Mouse (Mus musculus): Measurements from ENCODE around the gene Upk2. TPM values are rescaled to one million over a fixed set of nuclear protein-coding genes. Genes with fewer than 3 reads are reported as not detected.
"Not testable (repeated sequence)": the region's sequence is repeated elsewhere in the genome, so short reads cannot be mapped to it uniquely, and the experiment has no call there.

Upk2 gene
- polyA plus RNA-seq, 1 experiment from 2014 or later: 0.61 TPM

GRCm38 (mm10) chr9:44440961-44441360, 13.8 kb downstream of the Upk2 start, which contains the start of gene Foxr1:
Gene Foxr1 (minus strand): TSS chr9:44441136.
- Histone ChIP-seq H3K9me3 (ENCODE audit: control insufficient read depth, low read length) (no peaks in the 10 kb centered on the region), H3K9ac (ENCODE audit: low read depth, low read length) (no peak within 1 kb of the TSS), H3K4me1 (ENCODE audit: control insufficient read depth, insufficient read depth, low read length) (no peaks in the 10 kb centered on the region), H3K27me3 (replicated peaks; ENCODE audit: control insufficient read depth, insufficient read depth, low read length) (no peaks in the 10 kb centered on the region), H3K27ac (ENCODE audit: low read length) (no peak within 1 kb of the TSS), H3K36me3 (ENCODE audit: control insufficient read depth, insufficient read depth, low read length) (no peaks in the 10 kb centered on the region), H3K4me2 (ENCODE audit: low read depth, low read length) (no peak within 1 kb of the TSS), H3K4me3 (ENCODE audit: low read length) (no peak within 1 kb of the TSS)
- WGBS: 74% methylated on average over 19 of the region's 19 CpGs
- ATAC-seq: no peak

- Histone ChIP-seq H3K9ac (ENCODE audit: low read depth, low read length) (no peak overlapping the region), H3K4me2 (ENCODE audit: low read depth, low read length) (no peak overlapping the region), H3K27ac (ENCODE audit: low read length) (no peak overlapping the region), H3K36me3 (ENCODE audit: control insufficient read depth, insufficient read depth, low read length) (no peaks in the 10 kb centered on the region), H3K4me3 (ENCODE audit: low read length) (no peak overlapping the region), H3K4me1 (ENCODE audit: control insufficient read depth, insufficient read depth, low read length) (no peaks in the 10 kb centered on the region), H3K27me3 (replicated peaks; ENCODE audit: control insufficient read depth, insufficient read depth, low read length) (no peaks in the 10 kb centered on the region), H3K9me3 (ENCODE audit: control insufficient read depth, low read length) (no peaks in the 10 kb centered on the region)
- 74% methylated on average over 6 of the region's 6 CpGs for WGBS
- ATAC-seq: no peak
These were observed 19.0 kb downstream of the Upk2 start for GRCm38 (mm10) chr9:44435747-44436146.

DNA sequence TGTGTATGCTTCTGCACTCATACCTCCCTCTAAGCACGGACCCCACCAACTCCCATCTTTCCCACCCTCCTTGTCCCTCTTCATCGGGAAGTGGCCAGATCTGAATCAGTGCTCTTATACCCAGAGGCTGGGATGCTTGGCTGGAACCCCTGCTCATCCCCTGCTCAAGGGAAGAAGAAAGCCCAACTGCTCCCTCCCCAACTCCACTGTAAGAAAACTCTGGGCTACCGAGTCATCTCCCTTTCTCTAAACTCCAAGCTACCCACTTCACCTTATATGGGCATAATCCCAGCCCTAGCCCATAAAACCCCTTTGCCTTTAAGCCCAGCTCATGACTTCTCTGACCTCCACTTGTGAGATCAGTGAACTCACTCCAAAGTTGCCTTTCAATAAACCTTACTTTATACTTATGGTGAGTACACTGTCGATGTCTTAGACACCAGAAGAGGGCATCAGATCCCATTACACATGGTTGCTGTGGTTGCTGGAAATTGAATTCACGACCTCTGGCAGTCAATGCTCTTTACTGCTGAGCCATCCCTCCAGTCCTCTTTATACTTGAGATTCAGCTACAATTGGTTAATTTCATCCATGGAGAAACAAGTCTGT, 22.1 kb downstream of the Upk2 start:
- Histone ChIP-seq H3K4me1 (ENCODE audit: control insufficient read depth, insufficient read depth, low read length) (no peaks in the 10 kb centered on the region), H3K36me3 (ENCODE audit: control insufficient read depth, insufficient read depth, low read length) (no peaks in the 10 kb centered on the region), H3K4me3 (ENCODE audit: low read length) (no peak overlapping the region), H3K27ac (ENCODE audit: low read length) (no peak overlapping the region), H3K4me2 (ENCODE audit: low read depth, low read length) (no peak overlapping the region), H3K9me3 (ENCODE audit: control insufficient read depth, low read length) (no peaks in the 10 kb centered on the region), H3K9ac (ENCODE audit: low read depth, low read length) (no peak overlapping the region), H3K27me3 (replicated peaks; ENCODE audit: control insufficient read depth, insufficient read depth, low read length) (no peaks in the 10 kb centered on the region)
- WGBS: 39% methylated on average over 5 of the region's 5 CpGs
- no peak for ATAC-seq

- Histone ChIP-seq H3K27ac (ENCODE audit: low read length) (no peak overlapping the region), H3K4me1 (ENCODE audit: control insufficient read depth, insufficient read depth, low read length) (0 out of 2 replicates have a peak, but pooled peaks cover under 1% of the 10 kb centered on the region), H3K36me3 (ENCODE audit: control insufficient read depth, insufficient read depth, low read length) (no peaks in the 10 kb centered on the region), H3K4me3 (ENCODE audit: low read length) (no peak overlapping the region), H3K4me2 (ENCODE audit: low read depth, low read length) (no peak overlapping the region), H3K9ac (ENCODE audit: low read depth, low read length) (no peak overlapping the region), H3K27me3 (replicated peaks; ENCODE audit: control insufficient read depth, insufficient read depth, low read length) (no peaks in the 10 kb centered on the region), H3K9me3 (ENCODE audit: control insufficient read depth, low read length) (no peaks in the 10 kb centered on the region)
- ATAC-seq: no peak
- WGBS: 78% methylated on average over 4 of the region's 4 CpGs
These were observed 31.2 kb downstream of the Upk2 start for GRCm38 (mm10) chr9:44423576-44423975.

DNA sequence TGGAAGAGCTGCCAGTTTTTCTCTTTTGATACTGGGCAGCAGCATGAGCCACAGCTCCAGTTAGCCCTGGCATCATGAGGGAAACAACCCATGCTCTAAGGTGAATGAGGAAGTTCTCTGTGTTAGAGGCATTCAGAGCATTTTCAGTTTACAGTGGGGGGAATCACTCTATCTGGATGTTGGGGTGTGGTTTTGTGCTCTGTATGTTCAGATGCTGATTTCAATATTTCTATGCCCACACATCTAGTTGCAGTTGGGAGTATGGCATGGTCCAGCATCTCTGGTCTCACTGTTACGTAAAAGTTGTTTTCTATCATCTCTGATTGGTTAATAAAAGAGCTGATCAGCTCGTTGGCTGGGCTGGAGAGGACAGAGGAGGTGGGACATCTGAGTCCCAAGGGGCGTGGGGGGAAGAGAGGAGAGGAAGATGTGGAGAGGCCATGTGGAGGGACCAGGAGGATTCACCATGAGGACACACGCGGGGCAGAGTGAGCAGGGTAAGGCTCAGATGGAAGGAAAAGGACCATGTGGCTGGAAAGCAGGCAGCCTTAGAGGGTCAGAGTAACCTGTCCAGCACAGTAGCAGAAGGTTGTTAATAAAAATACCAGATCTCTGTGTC, 34.4 kb downstream of the Upk2 start:
- H3K9ac ChIP-seq (ENCODE audit: low read depth, low read length): no peak overlapping the region
- no peak overlapping the region for H3K27ac ChIP-seq (ENCODE audit: low read length)
- ATAC-seq: no peak
- H3K9me3 ChIP-seq (ENCODE audit: control insufficient read depth, low read length): no peaks in the 10 kb centered on the region
- H3K36me3 ChIP-seq (ENCODE audit: control insufficient read depth, insufficient read depth, low read length): no peaks in the 10 kb centered on the region
- WGBS: 68% methylated on average over 5 of the region's 5 CpGs
- H3K4me1 ChIP-seq (ENCODE audit: control insufficient read depth, insufficient read depth, low read length): peaks cover 10% of the 10 kb centered on the region
- H3K4me3 ChIP-seq (ENCODE audit: low read length): no peak overlapping the region
- no peak overlapping the region for H3K4me2 ChIP-seq (ENCODE audit: low read depth, low read length)
- no peaks in the 10 kb centered on the region for H3K27me3 ChIP-seq (replicated peaks; ENCODE audit: control insufficient read depth, insufficient read depth, low read length)

DNA sequence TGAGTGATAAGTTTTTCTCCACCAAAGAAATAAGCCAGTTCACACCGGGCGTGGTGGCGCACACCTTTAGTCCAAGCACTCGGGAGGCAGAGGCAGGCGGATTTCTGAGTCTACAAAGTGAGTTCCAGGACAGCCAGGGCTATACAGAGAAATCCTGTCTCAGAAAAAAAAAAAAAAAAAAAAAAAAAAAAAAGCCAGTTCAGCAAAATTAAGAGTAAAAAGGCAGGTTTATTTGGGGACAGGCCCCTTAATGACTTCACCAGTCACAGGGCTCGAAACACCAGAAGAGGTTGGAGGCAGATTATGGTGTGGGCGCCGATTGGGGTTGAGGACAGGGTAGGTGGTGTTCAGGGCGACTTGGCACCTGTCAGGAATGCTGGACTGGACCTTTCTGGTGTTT, 35.0 kb downstream of the Upk2 start:
- ATAC-seq; H3K27ac ChIP-seq (ENCODE audit: low read length); H3K27me3 ChIP-seq (replicated peaks; ENCODE audit: control insufficient read depth, insufficient read depth, low read length); H3K4me3 ChIP-seq (ENCODE audit: low read length); H3K36me3 ChIP-seq (ENCODE audit: control insufficient read depth, insufficient read depth, low read length); H3K9ac ChIP-seq (ENCODE audit: low read depth, low read length); H3K4me2 ChIP-seq (ENCODE audit: low read depth, low read length); H3K9me3 ChIP-seq (ENCODE audit: control insufficient read depth, low read length): not testable (repeated sequence)
- 94% methylated on average over 9 of the region's 9 CpGs for WGBS
- peaks cover 10% of the 10 kb centered on the region for H3K4me1 ChIP-seq (ENCODE audit: control insufficient read depth, insufficient read depth, low read length)

DNA sequence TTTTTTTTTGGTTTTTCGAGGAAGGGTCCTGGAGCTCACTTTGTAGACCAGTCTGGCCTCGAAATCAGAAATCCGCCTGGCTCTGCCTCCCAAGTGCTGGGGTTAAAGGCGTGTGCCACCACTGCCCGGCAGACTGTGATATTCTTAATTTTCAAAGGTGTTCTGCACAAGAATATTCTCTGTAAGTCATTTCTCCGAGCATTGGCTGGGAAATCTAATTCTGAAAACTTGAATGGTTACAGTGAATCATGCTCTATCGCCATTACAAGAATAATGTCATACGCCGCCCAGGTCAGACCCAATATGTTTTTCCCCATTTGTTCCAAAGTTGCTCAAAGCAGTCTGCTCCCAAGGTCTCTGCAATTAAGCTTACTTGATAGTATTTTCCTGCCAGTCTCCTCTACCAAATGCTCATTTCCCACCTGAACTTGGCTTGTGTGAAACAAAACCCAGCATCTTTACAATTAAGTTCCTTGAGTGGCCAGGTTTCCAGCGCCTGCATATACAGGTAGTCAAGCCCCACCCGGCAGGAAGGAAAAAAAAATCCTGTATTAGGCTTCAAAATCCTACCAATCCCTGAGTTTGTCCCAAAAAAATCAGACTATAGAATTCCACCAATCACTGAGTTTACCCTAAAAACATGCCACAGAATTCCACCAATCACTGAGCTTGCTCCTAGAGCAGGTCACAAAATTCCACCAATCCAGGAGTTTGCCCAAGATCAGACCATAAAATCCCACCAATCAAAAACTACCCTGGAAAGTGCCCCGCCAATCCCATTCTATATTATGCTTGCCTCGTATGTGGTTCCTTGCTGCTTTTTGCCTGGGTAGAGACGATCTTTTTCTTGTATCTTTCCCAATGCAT, 36.0 kb downstream of the Upk2 start, which contains the start of gene Ccdc84:
Gene Ccdc84, minus strand, starts transcription at position 51 of the 867 bp plus-strand sequence.
- peak within 1 kb of the TSS; percentile 91 for H3K9ac ChIP-seq (ENCODE audit: low read depth, low read length)
- no peaks in the 10 kb centered on the region for H3K36me3 ChIP-seq (ENCODE audit: control insufficient read depth, insufficient read depth, low read length)
- H3K9me3 ChIP-seq (ENCODE audit: control insufficient read depth, low read length): no peaks in the 10 kb centered on the region
- H3K27ac ChIP-seq (ENCODE audit: low read length): peak within 1 kb of the TSS; percentile 77
- H3K4me2 ChIP-seq (ENCODE audit: low read depth, low read length): peak within 1 kb of the TSS; percentile 78
- WGBS: 78% methylated on average over 14 of the region's 14 CpGs
- H3K4me1 ChIP-seq (ENCODE audit: control insufficient read depth, insufficient read depth, low read length): peaks cover 10% of the 10 kb centered on the region
- ATAC-seq: no peak
- peak within 1 kb of the TSS; percentile 89 for H3K4me3 ChIP-seq (ENCODE audit: low read length)
- no peaks in the 10 kb centered on the region for H3K27me3 ChIP-seq (replicated peaks; ENCODE audit: control insufficient read depth, insufficient read depth, low read length)

- Histone ChIP-seq H3K9ac (ENCODE audit: low read depth, low read length) (peak overlapping the region; percentile 91), H3K9me3 (ENCODE audit: control insufficient read depth, low read length) (no peaks in the 10 kb centered on the region), H3K4me1 (ENCODE audit: control insufficient read depth, insufficient read depth, low read length) (peaks cover 10% of the 10 kb centered on the region), H3K27ac (ENCODE audit: low read length) (peak overlapping the region; percentile 77), H3K4me2 (ENCODE audit: low read depth, low read length) (peak overlapping the region; percentile 78), H3K4me3 (ENCODE audit: low read length) (peak overlapping the region; percentile 89), H3K36me3 (ENCODE audit: control insufficient read depth, insufficient read depth, low read length) (peaks cover 5% of the 10 kb centered on the region), H3K27me3 (replicated peaks; ENCODE audit: control insufficient read depth, insufficient read depth, low read length) (no peaks in the 10 kb centered on the region)
- ATAC-seq: peak; percentile 97
- WGBS: under 1% methylated on average over 38 of the region's 38 CpGs
These were observed 36.8 kb downstream of the Upk2 start for GRCm38 (mm10) chr9:44417892-44418363.

Data from intestine, embryonic 16.5 days (tissue).